Mouse (Mus musculus): ENCODE results near the gene Vars. TPM values are rescaled to one million over a fixed set of nuclear protein-coding genes. Genes with fewer than 3 reads are reported as not detected.

Vars gene
- polyA plus RNA-seq, 1 experiment from 2014 or later = 112 TPM

DNA sequence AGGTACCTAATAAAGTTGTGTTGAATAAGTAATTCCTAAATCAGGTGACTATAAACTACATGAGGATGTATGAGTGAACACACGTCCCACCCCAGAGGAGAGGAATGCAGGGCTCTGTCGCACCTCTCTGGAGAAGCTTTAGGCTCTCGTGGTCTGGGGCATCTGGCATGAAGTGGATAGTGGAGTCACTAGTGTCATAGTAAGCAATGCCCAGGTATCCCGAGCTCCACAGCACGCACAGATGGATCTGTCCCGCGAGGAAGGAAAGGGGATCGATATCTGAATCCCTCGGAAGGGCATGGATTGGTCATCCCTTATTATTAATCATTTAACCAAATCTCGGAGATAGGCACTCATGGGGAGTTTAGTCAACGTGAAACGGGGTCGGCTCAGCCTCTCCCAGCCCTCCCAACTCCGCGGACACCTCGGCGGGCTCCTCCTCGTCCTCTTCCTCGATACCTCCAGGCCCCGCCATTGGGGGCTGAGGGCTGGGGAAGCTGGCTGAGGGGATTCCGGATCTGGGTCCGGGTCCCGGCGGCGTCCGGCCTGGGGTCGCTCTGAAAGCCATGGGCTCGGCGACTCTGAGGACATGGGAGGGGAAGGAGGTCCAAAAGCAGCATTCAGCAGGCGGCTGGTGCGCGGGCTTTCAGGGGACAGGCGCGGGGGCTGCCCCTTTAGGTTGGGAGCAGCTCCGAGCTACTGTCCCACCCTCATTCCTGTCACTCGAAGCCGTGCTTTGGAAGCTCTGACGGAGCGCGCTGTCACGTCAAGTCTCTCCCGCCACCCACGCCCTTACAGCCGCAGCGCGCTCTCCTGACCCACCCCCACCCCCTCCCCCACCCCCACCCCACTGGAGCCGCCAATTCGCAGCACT is 45.3 kb downstream of the Vars start:
- Histone ChIP-seq H3K9ac (peak overlapping the region; percentile 89), H3K9me3 (no peaks in the 10 kb centered on the region), H3K4me2 (peak overlapping the region; percentile 95), H3K27me3 (no peaks in the 10 kb centered on the region), H3K36me3 (no peaks in the 10 kb centered on the region), H3K4me1 (peaks cover 44% of the 10 kb centered on the region), H3K27ac (peak overlapping the region; percentile 86), H3K4me3 (peak overlapping the region; percentile 55)
- WGBS = 6% methylated on average over 39 of the region's 48 CpGs
- peak; percentile 69 for ATAC-seq (ENCODE audit: insufficient number of reproducible peaks, insufficient read depth, low FRiP score, low TSS enrichment, low read depth)

- H3K4me1 ChIP-seq = peaks cover 48% of the 10 kb centered on the region
- H3K9me3 ChIP-seq = no peaks in the 10 kb centered on the region
- WGBS = 3% methylated on average over 33 of the region's 33 CpGs
- peak within 1 kb of the TSS; percentile 55 for H3K4me3 ChIP-seq
- peak within 1 kb of the TSS; percentile 89 for H3K9ac ChIP-seq
- H3K27me3 ChIP-seq = no peaks in the 10 kb centered on the region
- H3K4me2 ChIP-seq = peak within 1 kb of the TSS; percentile 95
- ATAC-seq (ENCODE audit: insufficient number of reproducible peaks, insufficient read depth, low FRiP score, low TSS enrichment, low read depth) = peak; percentile 97
- peak within 1 kb of the TSS; percentile 99 for H3K27ac ChIP-seq
- H3K36me3 ChIP-seq = no peaks in the 10 kb centered on the region
Observed at GRCm38 (mm10) chr17:35046681-35047455, 46.1 kb downstream of the Vars start, which contains the start of gene Msh5. Msh5 (minus strand) TSS chr17:35046745.

- peak overlapping the region; percentile 99 for H3K27ac ChIP-seq
- no peak overlapping the region for H3K9ac ChIP-seq
- no peaks in the 10 kb centered on the region for H3K9me3 ChIP-seq
- no peak for ATAC-seq (ENCODE audit: insufficient number of reproducible peaks, insufficient read depth, low FRiP score, low TSS enrichment, low read depth)
- H3K27me3 ChIP-seq = no peaks in the 10 kb centered on the region
- no peak overlapping the region for H3K4me2 ChIP-seq
- peaks cover 56% of the 10 kb centered on the region for H3K4me1 ChIP-seq
- 62% methylated on average over 1 of the region's 1 CpGs for WGBS
- H3K36me3 ChIP-seq = peaks cover 5% of the 10 kb centered on the region
- no peak overlapping the region for H3K4me3 ChIP-seq
Observed at GRCm38 (mm10) chr17:35047688-35048087, 46.9 kb downstream of the Vars start.

DNA sequence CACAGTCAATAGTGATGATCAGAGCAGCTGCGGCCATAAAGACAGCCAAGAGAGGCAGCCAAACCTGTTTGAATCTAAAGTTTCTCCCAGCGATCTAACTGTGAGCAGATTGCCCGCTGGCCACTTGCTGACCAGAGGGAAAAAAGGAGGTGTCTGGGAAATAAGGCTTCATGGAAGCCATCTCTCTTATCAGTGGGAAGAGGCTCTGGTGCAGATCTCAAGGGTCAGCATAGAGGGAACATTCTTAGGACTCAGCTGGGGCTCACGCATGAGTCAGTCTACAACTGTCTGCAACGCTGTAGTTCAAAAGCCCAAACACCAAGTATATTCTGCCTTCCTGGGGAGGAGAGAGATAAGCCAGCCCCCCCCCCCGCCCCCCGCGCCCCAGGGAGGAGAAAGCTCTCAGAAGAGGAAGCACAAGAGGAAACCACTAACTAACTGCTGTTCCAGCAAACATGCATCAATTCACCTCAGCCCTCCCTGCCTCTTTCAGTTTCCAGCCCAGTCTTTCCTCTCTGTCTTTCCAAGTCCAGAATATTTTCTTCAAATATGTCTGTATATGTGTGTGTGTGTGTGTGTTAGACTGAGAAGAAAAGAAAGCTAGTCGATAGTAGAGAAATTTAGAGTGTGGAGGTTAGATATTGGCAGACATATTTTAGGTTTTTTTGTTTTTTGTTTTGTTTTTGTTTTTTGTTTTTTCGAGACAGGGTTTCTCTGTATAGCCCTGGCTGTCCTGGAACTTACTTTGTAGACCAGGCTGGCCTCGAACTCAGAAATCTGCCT is 47.6 kb downstream of the Vars start:
- H3K4me2 ChIP-seq = peak overlapping the region; percentile 22
- no peaks in the 10 kb centered on the region for H3K9me3 ChIP-seq
- ATAC-seq (ENCODE audit: insufficient number of reproducible peaks, insufficient read depth, low FRiP score, low TSS enrichment, low read depth) = no peak
- H3K4me3 ChIP-seq = no peak overlapping the region; the same call in 1 of the 2 replicates
- 40% methylated on average over 11 of the region's 11 CpGs for WGBS
- H3K9ac ChIP-seq = no peak overlapping the region
- peak overlapping the region; percentile 99 for H3K27ac ChIP-seq
- peaks cover 59% of the 10 kb centered on the region for H3K4me1 ChIP-seq
- H3K36me3 ChIP-seq = peaks cover 12% of the 10 kb centered on the region
- H3K27me3 ChIP-seq = no peaks in the 10 kb centered on the region

- ATAC-seq (ENCODE audit: insufficient number of reproducible peaks, insufficient read depth, low FRiP score, low TSS enrichment, low read depth) = no peak
- WGBS = 70% methylated on average over 5 of the region's 5 CpGs
- peak overlapping the region; percentile 92 for H3K4me2 ChIP-seq
- peaks cover 18% of the 10 kb centered on the region for H3K36me3 ChIP-seq
- H3K27ac ChIP-seq = peak overlapping the region; percentile 99
- H3K9me3 ChIP-seq = no peaks in the 10 kb centered on the region
- H3K27me3 ChIP-seq = no peaks in the 10 kb centered on the region
- H3K4me3 ChIP-seq = no peak overlapping the region
- peaks cover 59% of the 10 kb centered on the region for H3K4me1 ChIP-seq
- H3K9ac ChIP-seq = peak overlapping the region; percentile 89; the same call in 1 of the 2 replicates
Observed at GRCm38 (mm10) chr17:35048932-35049440, 48.2 kb downstream of the Vars start.

DNA sequence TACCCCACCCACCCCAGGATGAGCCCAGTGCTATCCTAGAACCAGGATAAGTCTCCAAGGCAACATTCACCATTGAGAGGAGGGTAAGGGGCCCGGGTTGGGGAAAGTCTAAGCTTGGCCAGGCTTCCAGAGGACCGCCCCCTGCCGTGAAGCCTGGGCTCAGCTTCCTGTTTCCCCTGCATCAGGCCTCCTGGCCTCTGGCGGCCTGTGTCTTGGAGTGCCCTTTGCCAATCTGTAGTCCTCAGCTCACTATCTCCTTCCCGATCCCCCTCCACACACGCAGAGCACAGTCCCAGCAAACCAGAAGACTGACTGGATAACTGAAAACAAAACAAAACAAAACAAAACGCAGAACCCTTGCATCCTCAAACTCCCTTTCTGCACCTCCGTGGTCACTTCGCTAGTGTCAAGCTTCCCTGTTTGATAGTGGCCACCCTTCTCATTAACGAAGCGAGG is 48.8 kb downstream of the Vars start, which contains the start of gene Clic1:
Gene Clic1 (plus strand): TSS at position 406 of the 456 bp plus-strand sequence.
- WGBS = 3% methylated on average over 11 of the region's 11 CpGs
- Histone ChIP-seq H3K9me3 (no peaks in the 10 kb centered on the region), H3K36me3 (peaks cover 24% of the 10 kb centered on the region), H3K27me3 (no peaks in the 10 kb centered on the region), H3K27ac (peak within 1 kb of the TSS; percentile 99), H3K9ac (peak within 1 kb of the TSS; percentile 89), H3K4me3 (peak within 1 kb of the TSS; percentile 67), H3K4me1 (peaks cover 59% of the 10 kb centered on the region), H3K4me2 (peak within 1 kb of the TSS; percentile 92)
- peak; percentile 32; the same call in 1 of the 2 replicates for ATAC-seq (ENCODE audit: insufficient number of reproducible peaks, insufficient read depth, low FRiP score, low TSS enrichment, low read depth)

DNA sequence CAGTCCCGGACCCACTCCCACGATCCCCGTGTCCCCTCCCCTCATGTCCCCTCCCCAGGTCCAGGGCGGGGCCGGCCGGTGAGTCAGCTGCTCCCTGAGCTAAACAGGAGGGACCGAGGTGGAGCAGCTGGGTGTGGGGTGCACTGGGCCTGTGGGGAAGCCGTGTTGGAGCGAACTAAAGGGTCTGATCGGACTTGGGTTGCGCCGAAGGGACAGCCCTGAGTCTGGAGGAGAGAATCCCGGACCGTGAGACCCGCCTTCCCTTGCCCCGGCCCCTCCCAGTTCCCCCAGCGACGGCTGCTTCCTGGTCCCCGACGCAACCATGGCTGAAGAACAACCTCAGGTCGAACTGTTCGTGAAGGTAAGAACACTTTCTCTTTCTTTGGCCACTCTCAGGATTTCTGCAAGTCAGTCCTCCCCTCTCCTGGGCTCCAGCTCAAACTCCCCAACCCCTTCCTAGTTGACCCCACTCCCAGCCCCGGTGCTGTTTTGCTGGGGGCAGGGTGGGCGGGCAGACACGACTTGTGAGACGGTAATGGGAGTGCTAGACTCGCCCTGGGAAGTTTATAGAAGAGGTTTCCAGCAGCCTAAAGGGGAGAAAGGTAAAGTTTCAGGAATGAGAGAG is 49.5 kb downstream of the Vars start:
- peak overlapping the region; percentile 99 for H3K27ac ChIP-seq
- peak overlapping the region; percentile 89 for H3K9ac ChIP-seq
- WGBS = 0% methylated on average over 27 of the region's 27 CpGs
- peak overlapping the region; percentile 67 for H3K4me3 ChIP-seq
- H3K27me3 ChIP-seq = no peaks in the 10 kb centered on the region
- H3K36me3 ChIP-seq = peaks cover 29% of the 10 kb centered on the region
- no peak for ATAC-seq (ENCODE audit: insufficient number of reproducible peaks, insufficient read depth, low FRiP score, low TSS enrichment, low read depth)
- H3K4me2 ChIP-seq = peak overlapping the region; percentile 92
- peaks cover 57% of the 10 kb centered on the region for H3K4me1 ChIP-seq
- H3K9me3 ChIP-seq = no peaks in the 10 kb centered on the region

DNA sequence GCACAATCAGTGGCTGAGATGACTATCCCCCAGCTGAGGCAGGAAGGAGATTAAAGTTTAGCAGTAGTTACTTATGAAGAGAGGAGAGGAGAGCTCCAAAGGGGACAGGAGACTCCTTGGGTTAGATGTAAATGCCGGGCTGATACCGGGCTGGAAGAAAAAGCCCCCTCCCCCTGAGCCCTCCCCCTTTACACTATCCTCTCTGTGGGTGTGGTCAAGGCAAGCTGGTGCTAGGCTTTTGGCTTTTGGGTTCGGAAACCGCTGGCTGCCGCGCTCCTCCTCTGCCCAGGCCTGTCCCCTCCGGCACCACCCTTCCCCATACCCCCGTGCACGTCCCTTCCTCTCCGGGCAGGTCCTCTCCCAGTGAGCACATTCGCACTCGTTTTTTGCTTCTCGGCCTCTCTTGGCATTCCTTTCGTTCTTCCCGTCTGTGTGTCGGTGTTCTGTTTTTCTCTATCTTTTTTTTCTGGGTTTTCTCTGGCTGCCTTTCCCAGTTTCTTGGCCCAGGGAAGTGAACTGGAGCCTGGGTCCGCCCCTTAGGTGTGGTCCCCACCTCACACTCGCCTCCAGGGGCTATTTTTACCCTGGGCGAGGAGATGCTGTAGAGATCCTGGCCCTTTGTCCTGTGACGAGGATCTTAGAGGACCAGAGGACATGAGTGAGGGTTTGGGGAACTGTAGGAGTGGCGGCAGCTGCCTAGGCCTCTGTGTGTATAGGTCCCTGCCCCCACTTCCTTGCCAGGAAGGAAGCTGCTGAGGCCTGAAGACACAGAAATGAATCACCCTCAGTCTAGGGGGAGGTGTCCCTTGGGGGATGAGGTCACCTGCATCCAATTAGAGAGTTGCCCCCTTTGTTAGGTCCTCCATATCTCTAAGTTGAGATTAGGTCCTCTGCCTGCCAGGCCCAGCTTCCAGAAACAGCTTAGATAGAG is 50.6 kb downstream of the Vars start:
- H3K36me3 ChIP-seq = peaks cover 41% of the 10 kb centered on the region
- peak overlapping the region; percentile 92 for H3K4me2 ChIP-seq
- H3K9ac ChIP-seq = peak overlapping the region; percentile 89
- 0 out of 2 replicates have a peak, but pooled peaks have one; percentile 9 for ATAC-seq (ENCODE audit: insufficient number of reproducible peaks, insufficient read depth, low FRiP score, low TSS enrichment, low read depth)
- H3K27ac ChIP-seq = peak overlapping the region; percentile 99
- H3K9me3 ChIP-seq = no peaks in the 10 kb centered on the region
- peaks cover 47% of the 10 kb centered on the region for H3K4me1 ChIP-seq
- H3K27me3 ChIP-seq = no peaks in the 10 kb centered on the region
- peak overlapping the region; percentile 67 for H3K4me3 ChIP-seq
- 2% methylated on average over 21 of the region's 21 CpGs for WGBS

GRCm38 (mm10) chr17:35052271-35052798 is 51.5 kb downstream of the Vars start:
- Histone ChIP-seq H3K4me2 (peak overlapping the region; percentile 92), H3K27ac (peak overlapping the region; percentile 99), H3K9ac (peak overlapping the region; percentile 89), H3K27me3 (no peaks in the 10 kb centered on the region), H3K9me3 (no peaks in the 10 kb centered on the region), H3K4me3 (peak overlapping the region; percentile 67), H3K4me1 (peaks cover 41% of the 10 kb centered on the region), H3K36me3 (peaks cover 48% of the 10 kb centered on the region)
- no peak for ATAC-seq (ENCODE audit: insufficient number of reproducible peaks, insufficient read depth, low FRiP score, low TSS enrichment, low read depth)
- 78% methylated on average over 12 of the region's 12 CpGs for WGBS
